Mouse (Mus musculus) heart, embryonic 12.5 days (tissue): ENCODE results near the gene Rab31. TPM values are rescaled to one million over a fixed set of nuclear protein-coding genes. Genes with fewer than 3 reads are reported as not detected.

Experiments
- polyA plus RNA-seq: library from polyadenylated mRNA; unstranded; fragments of >200 nt; fragmentation: Nextera tagmentation; extraction: Ambion mirVana; gene quantifications from 2 replicates; pipeline ENCODE4 v1.2.1, GENCODE M21; 2016

The Rab31 gene
- polyA plus RNA-seq, 1 experiment from 2014 or later = 31.2 TPM

Other genes with a start within 250 kb of the Rab31 start
- 0.17 TPM in 1 of 2 replicates, not detected in the other for gene Tmem232, start 232.0 kb downstream of the Rab31 start, polyA plus RNA-seq
- 186 and 190 TPM in 2 replicates for gene Vapa, start 159.2 kb downstream of the Rab31 start, polyA plus RNA-seq
- 0.10 TPM in 1 of 2 replicates, not detected in the other for gene Txndc2, start 130.6 kb downstream of the Rab31 start, polyA plus RNA-seq
- 33.5 and 37.5 TPM in 2 replicates for gene Ppp4r1, start 9.8 kb upstream of the Rab31 start, polyA plus RNA-seq
- 40.9 and 41.1 TPM in 2 replicates for gene Ralbp1, start 113.0 kb upstream of the Rab31 start, polyA plus RNA-seq
- gene Twsg1, start 178.5 kb upstream of the Rab31 start, polyA plus RNA-seq = 109 TPM in 2 replicates